Mouse (Mus musculus) ES-Bruce4 (cell line): Measurements from ENCODE around the gene Calm5.

Experiments used
- CTCF ChIP-seq: IDR thresholded peaks from one replicate; pipeline ENCODE4 v1.8.1; 2011; ENCODE audit warnings: low read depth, low read length
- POLR2A ChIP-seq: IDR thresholded peaks from one replicate; pipeline ENCODE4 v1.8.1; 2011; ENCODE audit warnings: low read length; ENCODE audit not compliant: insufficient read depth

GRCm38 (mm10) chr13:3877185-3877584 is 23.2 kb downstream of the Calm5 start:
- TF ChIP-seq POLR2A, result no peak
- no peak for TF ChIP-seq CTCF
